Mouse (Mus musculus) spleen, adult 2 months (tissue): ENCODE data around the gene Gm20388. TPM values are rescaled to one million over a fixed set of nuclear protein-coding genes. Genes with fewer than 3 reads are reported as not detected.

Source experiments
- DNase-seq, 2 experiments: peaks; one replicate each; pipeline versions ENCODE4 v3.0.0 to v3.0.0-alpha.2; 2012 to 2021; ENCODE audit warnings: low spot score in 2 of 2, low read depth in 1 of 2
- H3K27ac ChIP-seq: fragments of 200-500 bp; 2 replicates; pipeline ENCODE4 v1.5.1; 2012; ENCODE audit warnings: low read length, inconsistent platforms; ENCODE audit not compliant: insufficient read depth
- H3K27me3 ChIP-seq: fragments of 200-500 bp; 2 replicates; pipeline ENCODE4 v1.6.1; 2012; ENCODE audit warnings: mild to moderate bottlenecking, moderate library complexity, low read length, inconsistent platforms; ENCODE audit not compliant: control insufficient read depth, insufficient read depth
- H3K36me3 ChIP-seq: fragments of 200-500 bp; 2 replicates; pipeline ENCODE4 v1.6.1; 2012; ENCODE audit warnings: mild to moderate bottlenecking, low read length, inconsistent platforms; ENCODE audit not compliant: control insufficient read depth, insufficient read depth
- H3K4me1 ChIP-seq: fragments of 200-500 bp; 2 replicates; pipeline ENCODE4 v1.6.1; 2011; ENCODE audit warnings: inconsistent platforms; ENCODE audit not compliant: control insufficient read depth, insufficient read depth, insufficient read length
- H3K4me3 ChIP-seq: fragments of 200-500 bp; 2 replicates; pipeline ENCODE4 v1.5.1; 2011; ENCODE audit warnings: mild to moderate bottlenecking, inconsistent platforms; ENCODE audit not compliant: insufficient read depth, insufficient read length; ENCODE audit errors: extremely low read depth
- CTCF ChIP-seq: fragments of 200-500 bp; IDR thresholded peaks from 2 replicates; pipeline ENCODE4 v1.5.1; 2011; ENCODE audit warnings: mild to moderate bottlenecking, inconsistent platforms; ENCODE audit not compliant: insufficient read depth, insufficient read length, insufficient replicate concordance; ENCODE audit errors: extremely low read depth
- POLR2A ChIP-seq: fragments of 200-500 bp; IDR thresholded peaks from 2 replicates; pipeline ENCODE4 v1.6.1; 2011; ENCODE audit warnings: low read depth, low read length, inconsistent platforms
- WGBS: fragments of 180-500 bp; shearing (Covaris S2); methylation state at CpG from one replicate; pipeline ENCODE4 v1.1.7; 2018; 5-methylcytosine and 5-hydroxymethylcytosine counted together
- polyA plus RNA-seq: library from polyadenylated mRNA; depleted of rRNA; stranded (reverse); fragments of >200 nt; gene quantifications from 2 replicates; pipeline ENCODE4 v1.2.3, GENCODE M21; 2012

Gm20388 gene
- polyA plus RNA-seq, 1 experiment, result 26.1 TPM

- Histone ChIP-seq H3K4me3 (no peak overlapping the region), H3K4me1 (peaks cover 4% of the 10 kb centered on the region; the same call in 1 of the 2 replicates), H3K27ac (no peak overlapping the region), H3K27me3 (no peaks in the 10 kb centered on the region), H3K36me3 (no peaks in the 10 kb centered on the region)
- TF ChIP-seq POLR2A (no peak), CTCF (no peak)
- WGBS, result 92% methylated on average over 3 of the region's 3 CpGs
- no peak for DNase-seq
Measured at GRCm38 (mm10) chr8:122527937-122528336, 2617.3 kb downstream of the Gm20388 start.

- peaks cover 4% of the 10 kb centered on the region; the same call in 1 of the 2 replicates for H3K4me1 ChIP-seq
- H3K27ac ChIP-seq, result no peak overlapping the region
- no peaks in the 10 kb centered on the region for H3K36me3 ChIP-seq
- TF ChIP-seq CTCF, result no peak
- no peak for TF ChIP-seq POLR2A
- DNase-seq, result no peak
- H3K27me3 ChIP-seq, result no peaks in the 10 kb centered on the region
- H3K4me3 ChIP-seq, result no peak overlapping the region
- WGBS, result 95% methylated on average over 4 of the region's 4 CpGs
Measured at GRCm38 (mm10) chr8:122529159-122529558, 2618.5 kb downstream of the Gm20388 start.

GRCm38 (mm10) chr8:122531312-122531711 lies 2620.7 kb downstream of the Gm20388 start:
- no peaks in the 10 kb centered on the region for H3K27me3 ChIP-seq
- peaks cover 4% of the 10 kb centered on the region; the same call in 1 of the 2 replicates for H3K4me1 ChIP-seq
- no peaks in the 10 kb centered on the region for H3K36me3 ChIP-seq
- H3K4me3 ChIP-seq, result no peak overlapping the region
- 88% methylated on average over 8 of the region's 8 CpGs for WGBS
- TF ChIP-seq CTCF (no peak), POLR2A (no peak)
- no peak overlapping the region for H3K27ac ChIP-seq
- DNase-seq, result no peak

GRCm38 (mm10) chr8:122537033-122537432 lies 2626.4 kb downstream of the Gm20388 start:
- no peaks in the 10 kb centered on the region for H3K27me3 ChIP-seq
- no peaks in the 10 kb centered on the region; the same call in 1 of the 2 replicates for H3K4me1 ChIP-seq
- H3K4me3 ChIP-seq, result no peak overlapping the region
- 76% methylated on average over 6 of the region's 6 CpGs for WGBS
- no peak overlapping the region for H3K27ac ChIP-seq
- TF ChIP-seq CTCF (no peak), POLR2A (no peak)
- no peak for DNase-seq
- H3K36me3 ChIP-seq, result no peaks in the 10 kb centered on the region

- 79% methylated on average over 2 of the region's 2 CpGs for WGBS
- H3K27ac ChIP-seq, result no peak overlapping the region
- H3K4me3 ChIP-seq, result no peak overlapping the region
Measured at GRCm38 (mm10) chr8:122537812-122538211, 2627.2 kb downstream of the Gm20388 start.

DNA sequence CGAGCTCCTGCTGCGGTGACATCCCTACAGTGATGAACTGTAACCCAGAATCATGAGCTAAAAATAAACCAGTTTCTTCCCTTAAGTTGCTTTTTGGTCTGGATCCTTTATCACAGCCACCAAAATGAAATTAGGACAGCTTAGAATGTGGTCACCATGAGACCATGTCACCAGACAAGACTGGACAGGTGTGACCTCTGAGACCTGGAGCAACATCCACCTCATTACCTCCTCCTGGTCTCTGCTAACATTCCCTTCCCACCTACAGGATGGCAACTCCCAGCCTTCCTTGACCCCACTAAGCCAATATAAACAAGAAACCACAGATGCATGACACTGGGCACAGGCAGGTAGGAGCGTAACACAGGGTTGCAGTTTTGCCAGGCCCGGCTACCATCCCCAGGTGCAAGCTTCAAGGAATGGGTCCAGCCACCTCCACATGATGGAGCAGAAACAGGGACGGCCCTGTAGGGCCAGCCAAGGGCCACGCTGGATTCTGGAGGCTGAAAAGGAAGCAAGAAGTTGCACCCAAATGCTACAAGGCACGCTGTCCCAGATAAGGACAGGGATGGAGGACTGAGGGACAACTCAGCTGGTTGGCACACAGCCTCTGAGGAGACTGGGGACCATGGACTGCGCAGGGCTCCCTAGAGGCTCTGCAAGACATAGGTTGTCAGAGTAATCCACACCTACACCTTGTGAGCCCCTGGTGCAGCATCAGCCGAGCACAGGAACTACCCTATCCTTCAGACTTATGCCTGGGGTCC lies 2627.9 kb downstream of the Gm20388 start:
- Histone ChIP-seq H3K4me1 (no peaks in the 10 kb centered on the region), H3K27me3 (no peaks in the 10 kb centered on the region), H3K36me3 (no peaks in the 10 kb centered on the region), H3K27ac (no peak overlapping the region), H3K4me3 (no peak overlapping the region)
- DNase-seq, result no peak
- TF ChIP-seq CTCF, result no peak
- TF ChIP-seq POLR2A, result no peak
- WGBS, result 89% methylated on average over 9 of the region's 9 CpGs

More at GRCm38 (mm10) chr8:122537812-122538211, 2627.2 kb downstream of the Gm20388 start:
- DNase-seq, result no peak
- no peaks in the 10 kb centered on the region for H3K27me3 ChIP-seq
- H3K36me3 ChIP-seq, result no peaks in the 10 kb centered on the region
- TF ChIP-seq POLR2A (no peak), CTCF (no peak)
- H3K4me1 ChIP-seq, result no peaks in the 10 kb centered on the region

- Histone ChIP-seq H3K36me3 (no peaks in the 10 kb centered on the region), H3K27me3 (no peaks in the 10 kb centered on the region), H3K27ac (no peak overlapping the region), H3K4me3 (no peak overlapping the region), H3K4me1 (peaks cover 30% of the 10 kb centered on the region; the same call in 1 of the 2 replicates)
- no peak for DNase-seq
- TF ChIP-seq POLR2A (no peak), CTCF (no peak)
- WGBS, result 84% methylated on average over 8 of the region's 8 CpGs
Measured at GRCm38 (mm10) chr8:122544138-122544537, 2633.5 kb downstream of the Gm20388 start.
